Mouse (Mus musculus) adipocyte (in vitro differentiated cells): ENCODE data around the gene Egr2.
A peak's percentile ranks its signal among the peaks of the same experiment; 100 is the strongest.

ENCODE experiments used
- DNase-seq: peaks from one replicate; pipeline ENCODE4 v3.0.0-alpha.2; 2016; ENCODE audit warnings: low spot score

Gene Egr2

GRCm38 (mm10) chr10:67535256-67535655, at the start of gene Egr2:
Gene Egr2 (plus strand): TSS chr10:67535475.
- DNase-seq: no peak

GRCm38 (mm10) chr10:67487496-67487895, 47.8 kb upstream of the Egr2 start:
- no peak for DNase-seq

GRCm38 (mm10) chr10:67489836-67490235, 45.4 kb upstream of the Egr2 start:
- DNase-seq: no peak

GRCm38 (mm10) chr10:67490632-67491031, 44.6 kb upstream of the Egr2 start:
- DNase-seq: no peak

GRCm38 (mm10) chr10:67492161-67492571, 43.1 kb upstream of the Egr2 start:
- DNase-seq: no peak

GRCm38 (mm10) chr10:67493556-67493955, 41.7 kb upstream of the Egr2 start:
- DNase-seq: no peak

GRCm38 (mm10) chr10:67497144-67497892, 38.0 kb upstream of the Egr2 start:
- no peak for DNase-seq

GRCm38 (mm10) chr10:67497951-67498350, 37.3 kb upstream of the Egr2 start:
- DNase-seq: no peak

- DNase-seq: no peak
Measured at GRCm38 (mm10) chr10:67503320-67503995, 31.8 kb upstream of the Egr2 start.

- no peak for DNase-seq
Measured at GRCm38 (mm10) chr10:67504046-67504445, 31.2 kb upstream of the Egr2 start.

- DNase-seq: no peak
Measured at GRCm38 (mm10) chr10:67505248-67505647, 30.0 kb upstream of the Egr2 start.

GRCm38 (mm10) chr10:67512211-67512610, 23.1 kb upstream of the Egr2 start:
- DNase-seq: no peak

- no peak for DNase-seq
Measured at GRCm38 (mm10) chr10:67512871-67513270, 22.4 kb upstream of the Egr2 start.

- no peak for DNase-seq
Measured at GRCm38 (mm10) chr10:67518733-67519132, 16.5 kb upstream of the Egr2 start.

GRCm38 (mm10) chr10:67524130-67524529, 11.1 kb upstream of the Egr2 start:
- DNase-seq: no peak

- no peak for DNase-seq
Measured at GRCm38 (mm10) chr10:67524694-67525093, 10.6 kb upstream of the Egr2 start.

GRCm38 (mm10) chr10:67526435-67526834, 8.8 kb upstream of the Egr2 start:
- DNase-seq: no peak

GRCm38 (mm10) chr10:67529769-67530168, 5.5 kb upstream of the Egr2 start:
- no peak for DNase-seq

- peak; percentile 34 for DNase-seq
Measured at GRCm38 (mm10) chr10:67535972-67536371, 697 bp downstream of the Egr2 start.

- no peak for DNase-seq
Measured at GRCm38 (mm10) chr10:67536621-67537141, 1.4 kb downstream of the Egr2 start.

- DNase-seq: peak; percentile 96
Measured at GRCm38 (mm10) chr10:67537151-67537994, 2.1 kb downstream of the Egr2 start.

GRCm38 (mm10) chr10:67538106-67538505, 2.8 kb downstream of the Egr2 start:
- DNase-seq: no peak
